Mouse (Mus musculus): ENCODE results near the gene Gm20532. TPM values are rescaled to one million over a fixed set of nuclear protein-coding genes. Genes with fewer than 3 reads are reported as not detected.

Gm20532 gene
- polyA plus RNA-seq, 1 experiment, result not detected

DNA sequence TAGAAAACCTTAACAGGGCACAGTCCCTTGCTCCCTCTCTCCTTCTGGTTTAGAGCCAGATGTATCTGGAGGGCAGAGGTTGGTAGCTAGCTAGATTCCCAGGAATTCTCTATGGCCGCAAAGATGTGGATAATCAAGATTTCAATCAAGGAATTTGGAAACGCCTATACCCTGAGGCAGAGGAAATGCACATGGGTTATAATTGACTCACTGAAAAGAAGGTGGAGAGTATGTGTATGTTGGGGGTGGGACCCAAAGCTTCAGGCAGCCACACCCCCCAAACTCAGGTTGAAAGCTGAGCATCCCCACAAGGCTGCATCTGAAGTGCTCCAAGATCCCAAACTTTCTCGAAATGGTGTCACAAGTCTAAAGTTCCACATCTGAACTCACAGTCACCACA lies 12.0 kb downstream of the Gm20532 start:
- Histone ChIP-seq H3K4me3 (replicated peaks; ENCODE audit: extremely low read depth, low read depth, low read length) (no peak overlapping the region), H3K4me1 (ENCODE audit: control insufficient read depth, insufficient read depth, low read length) (peaks cover 2% of the 10 kb centered on the region; the same call in 1 of the 2 replicates)
- 51% methylated on average over 3 of the region's 3 CpGs for WGBS
- DNase-seq, result no peak
- TF ChIP-seq CTCF (IDR thresholded peaks at IDR 0.05; ENCODE audit: insufficient read depth, low read length) (no peak), POLR2A (IDR thresholded peaks at IDR 0.05; ENCODE audit: borderline replicate concordance, extremely low read depth, low read depth, low read length) (no peak)

DNA sequence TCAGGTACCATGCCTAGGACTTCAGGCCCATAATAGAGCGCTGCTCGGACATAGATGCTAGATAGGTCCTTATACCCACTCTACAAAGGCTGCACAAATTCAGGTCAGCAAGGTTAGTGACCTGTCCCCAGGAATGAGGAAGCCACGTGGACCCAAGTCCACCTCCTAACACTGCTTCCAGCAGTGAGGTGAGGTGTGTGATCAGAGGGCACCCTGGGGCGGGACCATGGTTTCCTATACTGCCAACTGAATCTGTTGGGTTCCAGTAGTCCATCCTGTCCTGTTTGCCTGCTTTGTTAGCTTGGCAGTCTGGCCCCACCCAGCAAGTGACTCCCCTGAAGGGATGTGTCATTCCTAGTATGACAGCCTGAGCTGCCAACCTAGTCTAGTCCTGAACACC lies 13.5 kb downstream of the Gm20532 start:
- no peak for DNase-seq
- 75% methylated on average over 4 of the region's 4 CpGs for WGBS
- TF ChIP-seq POLR2A (IDR thresholded peaks at IDR 0.05; ENCODE audit: borderline replicate concordance, extremely low read depth, low read depth, low read length), result no peak
- TF ChIP-seq CTCF (IDR thresholded peaks at IDR 0.05; ENCODE audit: insufficient read depth, low read length), result no peak
- H3K4me3 ChIP-seq (replicated peaks; ENCODE audit: extremely low read depth, low read depth, low read length), result no peak overlapping the region
- peaks cover 8% of the 10 kb centered on the region for H3K4me1 ChIP-seq (ENCODE audit: control insufficient read depth, insufficient read depth, low read length)

DNA sequence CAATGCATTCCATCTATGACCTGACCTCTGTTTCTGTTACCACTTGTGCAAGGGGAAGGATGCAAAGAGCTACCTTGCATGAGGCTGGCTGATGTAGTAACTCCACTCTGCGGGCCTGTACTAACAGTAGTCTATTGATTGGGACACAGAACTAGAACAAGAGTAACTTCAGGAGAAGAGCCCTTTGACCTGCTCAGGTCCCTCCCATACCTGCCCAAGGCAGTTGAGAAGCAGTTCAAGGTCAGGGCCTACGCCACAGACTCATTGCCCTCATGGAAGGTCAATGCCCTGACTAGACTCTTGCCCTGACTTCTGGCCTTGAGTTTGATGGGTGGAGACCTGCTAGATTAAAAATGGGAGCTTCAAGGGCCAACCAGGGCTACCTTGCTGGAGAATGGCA lies 14.2 kb downstream of the Gm20532 start:
- Histone ChIP-seq H3K4me1 (ENCODE audit: control insufficient read depth, insufficient read depth, low read length) (peaks cover 8% of the 10 kb centered on the region), H3K4me3 (replicated peaks; ENCODE audit: extremely low read depth, low read depth, low read length) (no peak overlapping the region)
- no peak for DNase-seq
- WGBS, result 89% methylated on average over 2 of the region's 2 CpGs
- TF ChIP-seq CTCF (IDR thresholded peaks at IDR 0.05; ENCODE audit: insufficient read depth, low read length), result no peak
- TF ChIP-seq POLR2A (IDR thresholded peaks at IDR 0.05; ENCODE audit: borderline replicate concordance, extremely low read depth, low read depth, low read length), result no peak

DNA sequence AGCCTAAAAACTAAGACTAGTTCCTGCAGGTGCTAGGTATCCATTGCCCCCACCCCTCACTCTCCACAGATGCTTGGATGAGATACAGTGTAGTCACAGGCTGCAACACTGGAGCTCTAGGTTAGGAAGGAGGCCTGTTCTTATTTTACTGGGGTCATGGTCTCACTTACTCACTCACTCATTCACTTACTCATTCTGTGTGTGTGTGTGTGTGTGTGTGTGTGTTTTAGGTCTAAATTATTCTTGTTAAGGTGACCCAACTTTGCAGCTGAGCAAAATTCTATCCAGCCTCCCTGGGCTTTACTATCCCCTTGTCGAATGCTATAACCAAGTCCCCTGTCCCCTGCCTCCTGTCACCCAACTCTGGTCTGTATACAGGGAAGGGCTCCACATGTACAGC lies 15.2 kb downstream of the Gm20532 start:
- DNase-seq, result no peak
- Histone ChIP-seq H3K4me1 (ENCODE audit: control insufficient read depth, insufficient read depth, low read length) (peaks cover 11% of the 10 kb centered on the region), H3K4me3 (replicated peaks; ENCODE audit: extremely low read depth, low read depth, low read length) (no peak overlapping the region)
- TF ChIP-seq CTCF (IDR thresholded peaks at IDR 0.05; ENCODE audit: insufficient read depth, low read length) (no peak), POLR2A (IDR thresholded peaks at IDR 0.05; ENCODE audit: borderline replicate concordance, extremely low read depth, low read depth, low read length) (no peak)
- WGBS, result 85% methylated on average over 1 of the region's 1 CpGs

DNA sequence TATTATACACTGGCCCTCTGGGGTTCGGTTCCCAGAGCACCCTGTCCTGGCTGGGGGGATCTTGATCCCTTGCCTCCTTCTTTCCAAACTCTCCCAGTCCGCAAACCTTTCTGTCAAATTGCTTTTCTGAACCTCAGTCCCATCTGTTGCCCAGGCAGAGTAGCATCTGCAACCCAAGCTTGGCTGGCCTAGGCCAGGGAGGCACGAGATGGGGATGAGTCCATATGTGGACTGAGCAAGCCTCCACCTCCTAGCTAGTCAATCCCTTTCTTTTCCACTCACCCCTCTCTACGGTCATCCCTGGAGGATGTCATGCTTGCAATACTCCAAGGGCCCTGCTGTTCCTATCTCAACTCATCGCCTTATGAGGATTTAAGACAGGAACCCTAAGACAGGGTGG lies 16.2 kb downstream of the Gm20532 start:
- H3K4me1 ChIP-seq (ENCODE audit: control insufficient read depth, insufficient read depth, low read length), result peaks cover 15% of the 10 kb centered on the region
- WGBS, result 77% methylated on average over 5 of the region's 5 CpGs
- no peak overlapping the region for H3K4me3 ChIP-seq (replicated peaks; ENCODE audit: extremely low read depth, low read depth, low read length)
- DNase-seq, result no peak
- no peak for TF ChIP-seq POLR2A (IDR thresholded peaks at IDR 0.05; ENCODE audit: borderline replicate concordance, extremely low read depth, low read depth, low read length)
- TF ChIP-seq CTCF (IDR thresholded peaks at IDR 0.05; ENCODE audit: insufficient read depth, low read length), result no peak

DNA sequence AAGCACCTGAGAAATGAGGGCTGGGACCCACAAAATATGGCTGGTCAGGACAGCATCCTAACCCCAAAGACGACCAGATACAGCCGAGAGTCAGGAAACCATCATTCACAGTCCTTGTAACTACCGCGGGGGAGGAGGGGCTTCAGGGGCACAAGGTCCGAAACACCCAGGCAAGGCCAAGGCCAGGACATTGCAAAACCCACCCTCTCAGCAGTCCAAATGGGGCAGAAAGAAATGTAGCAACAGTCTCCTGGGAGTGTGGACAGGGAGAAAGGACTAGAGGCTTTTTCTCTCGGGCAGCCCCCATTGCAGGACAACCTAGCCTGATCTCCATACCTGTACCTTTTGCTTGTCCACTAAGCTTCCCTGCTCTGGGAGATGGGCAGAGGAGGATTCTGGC lies 16.7 kb downstream of the Gm20532 start:
- no peak for DNase-seq
- Histone ChIP-seq H3K4me1 (ENCODE audit: control insufficient read depth, insufficient read depth, low read length) (peaks cover 15% of the 10 kb centered on the region), H3K4me3 (replicated peaks; ENCODE audit: extremely low read depth, low read depth, low read length) (peak overlapping the region; percentile 89)
- WGBS, result 6% methylated on average over 6 of the region's 6 CpGs
- TF ChIP-seq POLR2A (IDR thresholded peaks at IDR 0.05; ENCODE audit: borderline replicate concordance, extremely low read depth, low read depth, low read length) (no peak), CTCF (IDR thresholded peaks at IDR 0.05; ENCODE audit: insufficient read depth, low read length) (no peak)

DNA sequence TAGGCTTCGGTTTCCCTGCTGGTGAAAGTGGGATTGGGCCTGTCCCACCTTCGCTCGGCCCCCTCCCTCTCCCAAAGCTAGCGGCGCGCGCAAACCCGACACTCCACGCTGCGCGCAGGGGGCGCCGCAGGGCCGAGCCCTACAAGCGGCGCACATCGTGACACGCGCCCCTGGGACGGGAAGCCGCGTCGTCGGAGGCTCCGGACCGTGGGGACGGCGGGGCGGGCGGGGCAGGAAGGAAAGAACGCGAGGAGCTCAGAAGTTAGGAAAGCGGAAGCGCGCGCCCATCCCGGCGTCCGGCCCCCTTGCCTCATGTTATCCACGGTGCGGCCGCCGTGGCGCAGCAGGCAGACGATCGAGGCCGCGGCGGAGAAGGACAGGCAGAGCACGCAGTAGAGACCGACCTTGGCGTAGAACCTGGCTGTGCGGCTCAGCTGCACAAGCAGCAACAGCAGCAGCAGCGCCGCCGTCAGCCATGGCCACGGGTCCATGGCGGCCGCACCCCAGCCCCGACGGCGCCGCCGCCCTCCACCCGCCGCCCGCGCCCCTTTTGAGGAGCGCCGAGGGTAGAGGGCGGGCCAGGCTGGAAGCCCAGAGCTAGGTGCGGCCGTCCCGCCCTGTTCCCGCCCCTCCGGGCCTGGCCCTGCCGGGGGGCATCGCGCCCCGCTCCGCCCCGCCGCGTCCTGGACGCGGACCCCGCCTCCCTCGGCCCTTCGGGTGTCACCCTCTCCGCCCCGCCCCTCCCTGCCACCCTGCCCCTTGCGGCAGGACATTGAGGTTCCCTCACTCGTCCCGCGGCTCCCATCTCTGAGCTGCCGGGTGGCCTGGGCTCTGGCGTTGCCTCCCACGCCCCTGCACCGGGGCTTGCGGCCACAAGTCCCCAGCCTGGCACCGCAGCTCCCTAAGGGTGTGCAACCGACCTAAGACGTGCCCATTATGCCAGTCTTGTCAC lies 17.6 kb downstream of the Gm20532 start, which contains the start of gene Agpat2:
Gene Agpat2 (minus strand): TSS at position 698 of the 952 bp plus-strand sequence.
- DNase-seq, result peak; percentile 82
- no peak; the same call in 1 of the 2 replicates for TF ChIP-seq POLR2A (IDR thresholded peaks at IDR 0.05; ENCODE audit: borderline replicate concordance, extremely low read depth, low read depth, low read length)
- 0 out of 2 replicates have a peak, but pooled peaks have one; percentile 8 for TF ChIP-seq CTCF (IDR thresholded peaks at IDR 0.05; ENCODE audit: insufficient read depth, low read length)
- Histone ChIP-seq H3K4me3 (replicated peaks; ENCODE audit: extremely low read depth, low read depth, low read length) (peak within 1 kb of the TSS; percentile 89), H3K4me1 (ENCODE audit: control insufficient read depth, insufficient read depth, low read length) (peaks cover 15% of the 10 kb centered on the region)
- WGBS, result 1% methylated on average over 103 of the region's 103 CpGs

DNA sequence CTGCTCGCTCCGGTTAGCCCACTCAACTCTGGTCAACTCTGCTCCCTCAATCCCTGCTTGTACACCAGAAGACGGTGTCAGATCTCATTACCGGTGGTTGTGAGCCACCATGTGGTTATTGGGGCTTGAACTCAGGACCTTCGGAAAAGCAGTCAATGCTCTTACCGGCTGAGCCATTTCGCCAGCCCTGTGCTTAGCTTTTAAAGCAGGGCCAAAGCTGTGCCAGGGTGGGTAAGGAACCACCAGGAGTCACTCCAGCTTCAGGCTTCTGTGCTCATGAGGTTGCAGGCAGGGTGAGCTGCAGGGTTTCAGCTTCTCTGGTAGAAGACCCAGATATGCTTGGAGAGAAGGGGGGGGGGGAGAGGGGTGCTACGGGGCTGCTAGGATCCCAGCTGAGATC lies 18.9 kb downstream of the Gm20532 start:
- DNase-seq, result no peak
- Histone ChIP-seq H3K4me1 (ENCODE audit: control insufficient read depth, insufficient read depth, low read length) (peaks cover 15% of the 10 kb centered on the region), H3K4me3 (replicated peaks; ENCODE audit: extremely low read depth, low read depth, low read length) (no peak overlapping the region)
- 82% methylated on average over 8 of the region's 8 CpGs for WGBS
- TF ChIP-seq CTCF (IDR thresholded peaks at IDR 0.05; ENCODE audit: insufficient read depth, low read length) (0 out of 2 replicates have a peak, but pooled peaks have one; percentile 14), POLR2A (IDR thresholded peaks at IDR 0.05; ENCODE audit: borderline replicate concordance, extremely low read depth, low read depth, low read length) (no peak)

DNA sequence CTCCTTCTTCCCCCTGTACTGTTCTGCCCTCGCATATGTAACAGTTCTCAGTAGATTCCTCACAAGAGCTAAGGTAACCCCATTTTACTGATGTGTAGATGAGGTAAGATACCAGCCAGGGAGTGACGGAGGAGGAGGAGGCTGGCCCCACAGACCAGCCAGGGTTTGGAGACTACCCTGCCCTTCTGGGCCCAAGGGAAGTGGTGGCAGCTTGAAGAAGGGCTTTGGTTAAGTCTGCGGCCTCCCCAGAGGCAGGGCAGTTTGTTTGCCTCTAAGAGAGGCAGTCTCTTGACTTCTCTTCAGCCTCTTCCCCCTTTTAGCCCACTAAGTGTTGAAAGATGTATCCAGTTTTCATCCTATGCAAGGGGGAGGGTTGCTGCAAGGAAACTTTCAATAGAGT lies 20.1 kb downstream of the Gm20532 start:
- TF ChIP-seq POLR2A (IDR thresholded peaks at IDR 0.05; ENCODE audit: borderline replicate concordance, extremely low read depth, low read depth, low read length), result no peak
- no peak for TF ChIP-seq CTCF (IDR thresholded peaks at IDR 0.05; ENCODE audit: insufficient read depth, low read length)
- no peak for DNase-seq
- no peak overlapping the region for H3K4me3 ChIP-seq (replicated peaks; ENCODE audit: extremely low read depth, low read depth, low read length)
- peaks cover 15% of the 10 kb centered on the region for H3K4me1 ChIP-seq (ENCODE audit: control insufficient read depth, insufficient read depth, low read length)
- 55% methylated on average over 3 of the region's 3 CpGs for WGBS

Measured in lung, adult 2 months (tissue).